Mouse (Mus musculus): ENCODE data around the gene Cnr2. TPM values are rescaled to one million over a fixed set of nuclear protein-coding genes. Genes with fewer than 3 reads are reported as not detected.

Gene Cnr2
- total and polyA plus RNA-seq, 3 experiments: 6.8 to 10.2 TPM; not detected in 1

DNA sequence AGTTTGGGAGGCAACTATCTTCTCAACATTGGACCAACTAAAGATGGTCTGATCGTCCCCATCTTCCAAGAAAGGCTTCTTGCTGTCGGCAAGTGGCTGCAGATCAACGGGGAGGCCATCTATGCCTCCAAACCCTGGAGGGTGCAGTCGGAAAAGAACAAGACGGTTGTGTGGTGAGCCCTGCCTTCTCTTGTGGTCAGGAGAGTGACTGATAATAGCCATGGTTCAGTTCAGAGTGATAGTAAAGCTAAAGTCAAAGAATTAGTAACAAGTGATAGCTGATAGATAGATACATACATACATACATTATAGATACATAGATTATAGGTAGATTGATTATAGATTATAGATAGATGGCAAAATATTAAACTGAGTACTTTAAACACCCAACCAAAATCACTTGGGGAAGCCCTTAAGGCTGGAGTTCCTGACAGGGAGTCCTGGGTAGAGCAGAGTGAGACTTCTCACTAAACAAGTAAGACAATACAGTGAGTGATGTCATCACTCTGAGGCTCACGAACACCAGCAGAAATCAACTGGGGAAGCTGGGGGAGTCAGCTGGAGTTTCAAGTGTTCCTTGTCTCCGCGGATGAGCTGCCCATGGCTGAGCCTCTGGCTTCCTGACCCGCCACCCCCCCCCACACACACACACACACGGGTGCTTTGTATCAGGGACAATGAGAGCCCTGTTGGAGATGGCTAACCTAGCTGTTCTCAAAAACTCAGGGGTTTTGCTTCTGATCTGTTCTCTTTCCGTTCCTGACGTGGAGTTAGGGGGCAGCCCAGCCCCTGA is 39.7 kb downstream of the Cnr2 start:
- Histone ChIP-seq H3K27me3 (ENCODE audit: control insufficient read depth in 1 of 2, insufficient read depth in 2 of 2, low read length in 2 of 2) (no peaks in the 10 kb centered on the region), H3K9me3 (replicated peaks; ENCODE audit: insufficient read depth, low read length) (no peaks in the 10 kb centered on the region), H3K79me2 (ENCODE audit: control insufficient read depth, insufficient read depth, low read length, poor library complexity) (no peaks in the 10 kb centered on the region), H3K4me3 (ENCODE audit: control insufficient read depth in 1 of 2, insufficient read depth in 1 of 2, low read depth in 2 of 2, low read length in 2 of 2) (peak overlapping the region; percentile 21 to 34), H3K27ac (ENCODE audit: control insufficient read depth, low read depth, low read length) (peak overlapping the region; percentile 89), H3K36me3 (ENCODE audit: control insufficient read depth in 1 of 2, insufficient read depth in 2 of 2, low read length in 2 of 2) (peaks cover 2 to 19% of the 10 kb centered on the region in 2 experiments; a peak in 2 of 4 replicates), H3K9ac (ENCODE audit: control insufficient read depth, low read depth, low read length, poor library complexity, severe bottlenecking) (peak overlapping the region; percentile 60), H3K4me1 (ENCODE audit: control insufficient read depth in 1 of 2, insufficient read depth in 2 of 2, low read length in 2 of 2) (peaks cover 24 to 35% of the 10 kb centered on the region in 2 experiments)
- DNase-seq (ENCODE audit: low read depth, low spot score): peak; percentile 82
- TF ChIP-seq SMC3 (IDR thresholded peaks at IDR 0.05; ENCODE audit: low read depth, low read length): no peak
- TF ChIP-seq CTCF (IDR thresholded peaks at IDR 0.05 in 2 of 3, conservative IDR thresholded peaks at IDR 0.05 in 1 of 3; ENCODE audit: control insufficient read depth in 1 of 3, insufficient read depth in 1 of 3, low read depth in 2 of 3, low read length in 3 of 3, poor library complexity in 1 of 3, severe bottlenecking in 1 of 3): no peak
- TF ChIP-seq POLR2AphosphoS2 (IDR thresholded peaks at IDR 0.05; ENCODE audit: low read length): no peak
- TF ChIP-seq MYB (IDR thresholded peaks at IDR 0.05; ENCODE audit: low read depth, low read length): peak; percentile 38; the same call in 1 of the 2 replicates
- 0 out of 2 replicates have a peak, but pooled peaks have one; percentile 20 for TF ChIP-seq TAL1 (IDR thresholded peaks at IDR 0.05; ENCODE audit: low read length)
- TF ChIP-seq ZKSCAN1 (IDR thresholded peaks at IDR 0.05; ENCODE audit: low read depth, low read length): no peak
- TF ChIP-seq RCOR1 (IDR thresholded peaks at IDR 0.05; ENCODE audit: low read depth, low read length): peak; percentile 76
- no peak for TF ChIP-seq USF2 (IDR thresholded peaks at IDR 0.05; ENCODE audit: borderline replicate concordance in 1 of 2, insufficient read depth in 1 of 2, low read depth in 1 of 2, low read length in 2 of 2)
- TF ChIP-seq POLR2A (IDR thresholded peaks at IDR 0.05; ENCODE audit: control insufficient read depth in 1 of 2, insufficient read depth in 1 of 2, low read depth in 1 of 2, low read length in 2 of 2, poor library complexity in 1 of 2): no peak
- no peak for TF ChIP-seq USF1 (IDR thresholded peaks at IDR 0.05; ENCODE audit: low read depth, low read length)
- TF ChIP-seq CHD1 (IDR thresholded peaks at IDR 0.05; ENCODE audit: low read depth, low read length): no peak
- no peak for TF ChIP-seq CHD2 (IDR thresholded peaks at IDR 0.05; ENCODE audit: low read length)
- TF ChIP-seq MAZ (IDR thresholded peaks at IDR 0.05; ENCODE audit: low read depth, low read length): no peak
- TF ChIP-seq GATA1 (IDR thresholded peaks at IDR 0.05; ENCODE audit: low read depth, low read length): peak; percentile 90
- no peak for TF ChIP-seq ZMIZ1 (IDR thresholded peaks at IDR 0.05; ENCODE audit: low read depth, low read length)
- TF ChIP-seq EP300 (IDR thresholded peaks at IDR 0.05; ENCODE audit: low read depth in 1 of 2, low read length in 2 of 2): peak; percentile 78 to 86
- no peak for TF ChIP-seq NRF1 (IDR thresholded peaks at IDR 0.05; ENCODE audit: insufficient read depth, low read depth, low read length, poor library complexity, severe bottlenecking)
- no peak for TF ChIP-seq KAT2A (conservative IDR thresholded peaks at IDR 0.05; ENCODE audit: low read depth, low read length)
- TF ChIP-seq ZNF384 (IDR thresholded peaks at IDR 0.05; ENCODE audit: low read depth, low read length): no peak
- no peak for TF ChIP-seq GABPA (IDR thresholded peaks at IDR 0.05; ENCODE audit: low read depth, low read length)
- TF ChIP-seq BHLHE40 (IDR thresholded peaks at IDR 0.05; ENCODE audit: borderline replicate concordance, low read depth, low read length): peak; percentile 43; the same call in 1 of the 2 replicates
- no peak for TF ChIP-seq E2F4 (IDR thresholded peaks at IDR 0.05; ENCODE audit: borderline replicate concordance, low read depth, low read length)
- no peak for TF ChIP-seq POLR2AphosphoS5 (IDR thresholded peaks at IDR 0.05; ENCODE audit: borderline replicate concordance, low read depth, low read length)
- TF ChIP-seq ELF1 (IDR thresholded peaks at IDR 0.05; ENCODE audit: low read depth, low read length): no peak
- TF ChIP-seq NELFE (IDR thresholded peaks at IDR 0.05; ENCODE audit: low read depth, low read length): no peak
- TF ChIP-seq ETS1 (IDR thresholded peaks at IDR 0.05; ENCODE audit: low read depth, low read length): peak; percentile 58
- 0 out of 2 replicates have a peak, but pooled peaks have one; percentile 4 for TF ChIP-seq ZC3H11A (IDR thresholded peaks at IDR 0.05; ENCODE audit: low read depth, low read length)
- no peak for TF ChIP-seq TBP (IDR thresholded peaks at IDR 0.05; ENCODE audit: low read depth, low read length)
- TF ChIP-seq TCF12 (IDR thresholded peaks at IDR 0.05; ENCODE audit: low read depth, low read length): peak; percentile 69
- no peak for TF ChIP-seq MYC (IDR thresholded peaks at IDR 0.05; ENCODE audit: low read depth, low read length)
- TF ChIP-seq JUND (IDR thresholded peaks at IDR 0.05; ENCODE audit: low read depth, low read length): no peak
- TF ChIP-seq MAFK (IDR thresholded peaks at IDR 0.05; ENCODE audit: borderline replicate concordance, low read depth, low read length): no peak; the same call in 1 of the 2 replicates
- TF ChIP-seq MXI1 (IDR thresholded peaks at IDR 0.05; ENCODE audit: low read depth, low read length): no peak; the same call in 1 of the 2 replicates
- 0 out of 2 replicates have a peak, but pooled peaks have one; percentile 59 for TF ChIP-seq UBTF (IDR thresholded peaks at IDR 0.05; ENCODE audit: borderline replicate concordance, insufficient read depth, low read depth, low read length)
- TF ChIP-seq MAX (IDR thresholded peaks at IDR 0.05; ENCODE audit: low read length): no peak
- peak; percentile 79 for TF ChIP-seq SIN3A (IDR thresholded peaks at IDR 0.05; ENCODE audit: low read length)
